Mouse (Mus musculus): ENCODE data around the gene Phc3. TPM values are rescaled to one million over a fixed set of nuclear protein-coding genes. Genes with fewer than 3 reads are reported as not detected.
A peak's percentile ranks its signal among the peaks of the same experiment; 100 is the strongest.
"Not testable (repeated sequence)": the region's sequence is repeated elsewhere in the genome, so short reads cannot be mapped to it uniquely, and the experiment has no call there.

Gene Phc3
- polyA plus RNA-seq, 1 experiment from 2014 or later: 8.1 TPM

GRCm38 (mm10) chr3:30863712-30864435 lies 105.3 kb downstream of the Phc3 start:
- Histone ChIP-seq H3K36me3 (no peaks in the 10 kb centered on the region), H3K4me1 (no peaks in the 10 kb centered on the region), H3K4me3 (no peak overlapping the region), H3K4me2 (no peak overlapping the region), H3K9me3 (no peaks in the 10 kb centered on the region), H3K9ac (no peak overlapping the region), H3K27ac (no peak overlapping the region), H3K27me3 (no peaks in the 10 kb centered on the region)
- 68% methylated on average over 5 of the region's 5 CpGs for WGBS
- no peak for ATAC-seq (ENCODE audit: insufficient number of reproducible peaks, insufficient read depth, low FRiP score, low TSS enrichment, low read depth)

DNA sequence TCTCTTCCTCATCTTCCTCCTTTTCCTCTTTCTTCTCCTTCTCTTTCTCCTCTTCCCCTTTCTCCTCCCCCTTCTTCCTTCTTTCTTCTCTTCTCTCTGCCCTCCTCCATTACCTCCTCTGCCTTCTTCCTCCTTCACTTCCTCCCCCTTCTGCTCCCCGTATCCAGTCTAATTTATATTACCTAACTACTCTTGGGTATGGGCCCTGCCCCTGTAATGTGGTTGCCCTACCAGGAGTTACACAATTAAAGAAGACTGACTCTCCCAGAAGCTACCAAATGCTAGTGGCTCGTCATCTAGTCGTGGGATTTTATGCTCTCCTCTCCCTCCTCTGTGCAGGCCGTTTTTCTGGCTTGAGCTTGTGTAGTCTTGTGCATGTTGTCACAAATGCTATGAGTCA lies 108.5 kb downstream of the Phc3 start:
- Histone ChIP-seq H3K4me3 (no peak overlapping the region), H3K9me3 (no peaks in the 10 kb centered on the region), H3K4me1 (0 out of 2 replicates have a peak, but pooled peaks cover under 1% of the 10 kb centered on the region), H3K27ac (no peak overlapping the region), H3K9ac (no peak overlapping the region), H3K27me3 (peaks cover 11% of the 10 kb centered on the region), H3K4me2 (no peak overlapping the region), H3K36me3 (no peaks in the 10 kb centered on the region)
- no peak for ATAC-seq (ENCODE audit: insufficient number of reproducible peaks, insufficient read depth, low FRiP score, low TSS enrichment, low read depth)
- 80% methylated on average over 4 of the region's 4 CpGs for WGBS

DNA sequence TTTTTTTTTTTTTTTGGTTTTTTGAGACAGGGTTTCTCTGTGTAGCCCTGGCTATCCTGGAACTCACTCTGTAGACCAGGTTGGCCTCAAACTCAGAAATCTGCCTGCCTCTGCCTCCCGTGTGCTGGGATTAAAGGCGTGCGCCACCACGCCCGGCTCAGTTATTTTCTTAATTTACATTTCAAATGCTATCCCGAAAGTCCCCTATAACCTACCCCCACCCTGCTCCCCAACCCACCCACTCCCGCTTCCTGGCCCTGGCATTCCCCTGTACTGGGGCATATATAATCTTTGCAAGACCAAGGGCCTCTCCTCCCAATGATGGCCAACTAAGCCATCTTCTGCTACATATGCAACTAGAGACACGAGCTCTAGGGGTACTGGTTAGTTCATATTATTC lies 109.6 kb downstream of the Phc3 start:
- not testable (repeated sequence) for H3K4me1 ChIP-seq; H3K4me3 ChIP-seq; H3K27ac ChIP-seq; ATAC-seq (ENCODE audit: insufficient number of reproducible peaks, insufficient read depth, low FRiP score, low TSS enrichment, low read depth); H3K9me3 ChIP-seq; H3K36me3 ChIP-seq; H3K4me2 ChIP-seq; H3K9ac ChIP-seq
- peaks cover 19% of the 10 kb centered on the region for H3K27me3 ChIP-seq
- 94% methylated on average over 8 of the region's 8 CpGs for WGBS

GRCm38 (mm10) chr3:30855604-30856458 lies 113.4 kb downstream of the Phc3 start, which contains the start of gene Gpr160:
TSS of gene Gpr160 (plus strand) at chr3:30855950.
- H3K4me2 ChIP-seq: peak within 1 kb of the TSS; percentile 99
- H3K27me3 ChIP-seq: peaks cover 25% of the 10 kb centered on the region
- peaks cover 4% of the 10 kb centered on the region; the same call in 1 of the 2 replicates for H3K4me1 ChIP-seq
- no peaks in the 10 kb centered on the region for H3K9me3 ChIP-seq
- peak within 1 kb of the TSS; percentile 65 for H3K4me3 ChIP-seq
- peak within 1 kb of the TSS; percentile 76 for H3K9ac ChIP-seq
- H3K36me3 ChIP-seq: no peaks in the 10 kb centered on the region
- ATAC-seq (ENCODE audit: insufficient number of reproducible peaks, insufficient read depth, low FRiP score, low TSS enrichment, low read depth): peak; percentile 85
- no peak within 1 kb of the TSS for H3K27ac ChIP-seq
- under 1% methylated on average over 75 of the region's 75 CpGs for WGBS

DNA sequence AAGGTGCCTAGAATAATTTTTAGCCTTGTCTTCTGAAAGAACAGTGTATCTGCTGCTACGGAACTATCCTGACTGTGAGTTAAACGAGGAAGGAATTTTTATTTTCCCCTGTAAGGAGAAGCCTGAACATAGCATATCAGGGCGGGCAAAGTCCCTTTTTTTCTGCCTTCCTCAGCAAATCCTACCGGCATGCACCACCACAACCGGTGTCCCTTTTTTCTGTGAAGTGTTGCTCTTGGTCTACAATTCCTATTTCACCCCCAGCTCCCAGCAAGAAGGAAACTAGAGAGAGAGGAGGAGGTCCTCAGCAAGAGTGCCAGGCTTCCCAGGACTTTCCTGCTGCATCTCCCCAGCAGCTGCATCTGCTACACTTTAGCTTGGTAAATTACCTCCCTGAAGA lies 115.6 kb downstream of the Phc3 start:
- no peak overlapping the region for H3K4me3 ChIP-seq
- no peaks in the 10 kb centered on the region for H3K9me3 ChIP-seq
- H3K4me1 ChIP-seq: peaks cover 4% of the 10 kb centered on the region; the same call in 1 of the 2 replicates
- 83% methylated on average over 5 of the region's 5 CpGs for WGBS
- H3K27ac ChIP-seq: no peak overlapping the region
- no peak overlapping the region for H3K4me2 ChIP-seq
- no peak overlapping the region for H3K9ac ChIP-seq
- H3K27me3 ChIP-seq: peaks cover 25% of the 10 kb centered on the region
- ATAC-seq (ENCODE audit: insufficient number of reproducible peaks, insufficient read depth, low FRiP score, low TSS enrichment, low read depth): no peak
- no peaks in the 10 kb centered on the region for H3K36me3 ChIP-seq

DNA sequence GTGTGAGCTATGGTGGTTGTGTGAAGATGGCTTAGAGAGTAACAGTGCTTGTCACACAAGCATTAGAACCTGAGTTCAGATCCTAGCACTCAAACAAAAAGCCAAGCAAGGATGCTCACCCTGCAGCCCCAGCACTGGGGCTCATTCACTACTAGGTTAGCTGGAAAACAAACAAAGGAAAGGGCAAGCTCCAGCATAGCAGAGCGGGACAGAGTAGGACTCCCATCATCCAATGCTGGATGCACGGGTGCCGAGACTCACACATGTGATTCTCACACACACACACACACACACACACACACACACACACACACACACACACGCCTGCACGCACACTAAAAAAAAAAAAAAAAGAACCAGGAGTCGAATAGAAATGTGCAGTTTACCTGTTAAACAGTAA lies 117.8 kb downstream of the Phc3 start:
- no peak overlapping the region for H3K27ac ChIP-seq
- peaks cover 19% of the 10 kb centered on the region for H3K27me3 ChIP-seq
- no peaks in the 10 kb centered on the region for H3K36me3 ChIP-seq
- no peaks in the 10 kb centered on the region for H3K9me3 ChIP-seq
- H3K4me2 ChIP-seq: no peak overlapping the region
- no peak overlapping the region for H3K4me3 ChIP-seq
- peaks cover 4% of the 10 kb centered on the region; the same call in 1 of the 2 replicates for H3K4me1 ChIP-seq
- no peak for ATAC-seq (ENCODE audit: insufficient number of reproducible peaks, insufficient read depth, low FRiP score, low TSS enrichment, low read depth)
- 79% methylated on average over 4 of the region's 6 CpGs for WGBS
- H3K9ac ChIP-seq: no peak overlapping the region

Other genes starting within 250 kb of the Phc3 start
- not detected in 2 replicates for gene Samd7, start 223.1 kb downstream of the Phc3 start, polyA plus RNA-seq (2015; fragmentation: Nextera tagmentation; extraction: Ambion mirVana)
- 91.9 and 95.2 TPM in 2 replicates for gene Sec62, start 176.5 kb downstream of the Phc3 start, polyA plus RNA-seq (2015; fragmentation: Nextera tagmentation; extraction: Ambion mirVana)
- gene Gpr160, start 113.5 kb downstream of the Phc3 start, polyA plus RNA-seq (2015; fragmentation: Nextera tagmentation; extraction: Ambion mirVana): 3.1 and 3.9 TPM in 2 replicates
- 39.0 and 39.3 TPM in 2 replicates for gene Prkci, start 26.3 kb upstream of the Phc3 start, polyA plus RNA-seq (2015; fragmentation: Nextera tagmentation; extraction: Ambion mirVana)
- 18.4 and 23.6 TPM in 2 replicates for gene Skil, start 125.6 kb upstream of the Phc3 start, polyA plus RNA-seq (2015; fragmentation: Nextera tagmentation; extraction: Ambion mirVana)
- gene Cldn11, start 180.5 kb upstream of the Phc3 start, polyA plus RNA-seq (2015; fragmentation: Nextera tagmentation; extraction: Ambion mirVana): 18.1 and 23.7 TPM in 2 replicates

Measured in embryonic facial prominence, embryonic 13.5 days (tissue).